In genomic region chr9:76532403-76532802, GRCm38 (mm10) we compare ENCODE assay signal across 16 mouse cellular contexts. TPM values are rescaled to one million over a fixed set of nuclear protein-coding genes. Genes with fewer than 3 reads are reported as not detected.
"Had no signal": no experiment of that assay in that cellular context is flagged by ENCODE, and none has a peak within 500 bp of the region (broad histone marks: within the 10 kb centered on the region; RNA-seq: fewer than 3 reads in every experiment).

No protein-coding gene starts in this region.

- DNase-seq: retina, postnatal 1 day; right cerebral cortex, adult 18-20 months; right cerebral cortex, postnatal 14 days; right cerebral cortex, postnatal 25 days; right cerebral cortex, postnatal 4 days; spleen, adult 18-20 months; thymus, adult 18-20 months; thymus, adult 2 months; thymus, postnatal 14 days; thymus, postnatal 25 days; thymus, postnatal 36 days; thymus, postnatal 4 days had no signal

RNA-seq across cellular contexts. Expression of gene Fam83b, which starts 34.5 kb away (rescaled TPM):
- total RNA-seq: neutrophil, adult 5-6 weeks had no signal
- polyA plus RNA-seq: neural tube, embryonic 14.5 days; spleen, adult 2 months; testis, adult 2 months had no signal
